Mouse (Mus musculus) small intestine, adult 2 months (tissue): ENCODE measurements around the gene Ubqln4. TPM values are rescaled to one million over a fixed set of nuclear protein-coding genes. Genes with fewer than 3 reads are reported as not detected.

Experiments used
- H3K27ac ChIP-seq: fragments of 200-500 bp; 2 replicates; pipeline ENCODE4 v1.5.1; 2012; ENCODE audit warnings: low read depth, low read length, control low read depth, inconsistent platforms; ENCODE audit not compliant: insufficient read depth
- H3K27me3 ChIP-seq: fragments of 200-500 bp; 2 replicates; pipeline ENCODE4 v1.6.1; 2012; ENCODE audit warnings: mild to moderate bottlenecking, moderate library complexity, low read length, inconsistent platforms; ENCODE audit not compliant: control insufficient read depth, insufficient read depth
- H3K36me3 ChIP-seq: fragments of 200-500 bp; 2 replicates; pipeline ENCODE4 v1.6.1; 2012; ENCODE audit warnings: mild to moderate bottlenecking, low read length, control low read depth, inconsistent platforms; ENCODE audit not compliant: control insufficient read depth, insufficient read depth
- H3K4me1 ChIP-seq: fragments of 200-500 bp; 2 replicates; pipeline ENCODE4 v1.6.1; 2012; ENCODE audit warnings: low read length, inconsistent platforms, mixed read lengths; ENCODE audit not compliant: control insufficient read depth, insufficient read depth, insufficient read length
- H3K4me3 ChIP-seq: fragments of 200-500 bp; 2 replicates; pipeline ENCODE4 v1.5.1; 2012; ENCODE audit warnings: low read depth, mild to moderate bottlenecking, control low read depth, inconsistent platforms, low read length, moderate library complexity
- CTCF ChIP-seq: fragments of 200-500 bp; IDR thresholded peaks from 2 replicates; pipeline ENCODE4 v1.5.1; 2012; ENCODE audit warnings: low read depth, mild to moderate bottlenecking, control low read depth, inconsistent platforms, low read length, moderate library complexity, mixed read lengths; ENCODE audit not compliant: insufficient replicate concordance, insufficient read length; ENCODE audit errors: extremely low read depth
- POLR2A ChIP-seq: fragments of 200-500 bp; IDR thresholded peaks from 2 replicates; pipeline ENCODE4 v1.6.1; 2012; ENCODE audit warnings: low read depth, mild to moderate bottlenecking, control low read depth, inconsistent platforms, low read length, moderate library complexity
- WGBS: fragments of 180-500 bp; shearing (Covaris S2); methylation state at CpG from one replicate; pipeline ENCODE4 v1.1.7; 2018; 5-methylcytosine and 5-hydroxymethylcytosine counted together
- polyA plus RNA-seq: library from polyadenylated mRNA; depleted of rRNA; stranded (reverse); fragments of >200 nt; gene quantifications from 2 replicates; pipeline ENCODE4 v1.2.3, GENCODE M21; 2012

The Ubqln4 gene
- polyA plus RNA-seq, 1 experiment = 35.4 TPM

- Histone ChIP-seq H3K36me3 (no peaks in the 10 kb centered on the region), H3K27me3 (no peaks in the 10 kb centered on the region), H3K4me3 (no peak overlapping the region), H3K4me1 (no peaks in the 10 kb centered on the region), H3K27ac (no peak overlapping the region)
- WGBS = 37% methylated on average over 17 of the region's 17 CpGs
- peak; percentile 99 for TF ChIP-seq CTCF
- no peak for TF ChIP-seq POLR2A
Observed at GRCm38 (mm10) chr3:88526157-88527131, 27.1 kb upstream of the Ubqln4 start.

- Histone ChIP-seq H3K36me3 (no peaks in the 10 kb centered on the region), H3K4me1 (peaks cover under 1% of the 10 kb centered on the region), H3K27ac (no peak overlapping the region), H3K4me3 (no peak overlapping the region), H3K27me3 (0 out of 2 replicates have a peak, but pooled peaks cover 6% of the 10 kb centered on the region)
- no peak for TF ChIP-seq CTCF
- no peak for TF ChIP-seq POLR2A
- 72% methylated on average over 8 of the region's 8 CpGs for WGBS
Observed at GRCm38 (mm10) chr3:88527565-88527964, 26.0 kb upstream of the Ubqln4 start.

GRCm38 (mm10) chr3:88528646-88529045, 24.9 kb upstream of the Ubqln4 start:
- H3K4me1 ChIP-seq = peaks cover 3% of the 10 kb centered on the region
- WGBS = 83% methylated on average over 11 of the region's 11 CpGs
- TF ChIP-seq CTCF = no peak
- no peak for TF ChIP-seq POLR2A
- no peak overlapping the region for H3K27ac ChIP-seq
- no peak overlapping the region for H3K4me3 ChIP-seq
- H3K36me3 ChIP-seq = no peaks in the 10 kb centered on the region
- H3K27me3 ChIP-seq = 0 out of 2 replicates have a peak, but pooled peaks cover 6% of the 10 kb centered on the region

- peaks cover 3% of the 10 kb centered on the region for H3K4me1 ChIP-seq
- H3K36me3 ChIP-seq = no peaks in the 10 kb centered on the region
- no peak for TF ChIP-seq CTCF
- TF ChIP-seq POLR2A = no peak
- WGBS = 79% methylated on average over 7 of the region's 7 CpGs
- H3K27me3 ChIP-seq = 0 out of 2 replicates have a peak, but pooled peaks cover 6% of the 10 kb centered on the region
- no peak overlapping the region for H3K27ac ChIP-seq
- H3K4me3 ChIP-seq = no peak overlapping the region
Observed at GRCm38 (mm10) chr3:88529204-88530000, 24.2 kb upstream of the Ubqln4 start.

- Histone ChIP-seq H3K4me3 (no peak overlapping the region), H3K27me3 (0 out of 2 replicates have a peak, but pooled peaks cover 6% of the 10 kb centered on the region), H3K27ac (no peak overlapping the region), H3K36me3 (no peaks in the 10 kb centered on the region), H3K4me1 (peaks cover 3% of the 10 kb centered on the region)
- WGBS = 56% methylated on average over 11 of the region's 11 CpGs
- TF ChIP-seq CTCF = no peak
- no peak for TF ChIP-seq POLR2A
Observed at GRCm38 (mm10) chr3:88530082-88530864, 23.3 kb upstream of the Ubqln4 start.
